Mouse (Mus musculus): ENCODE data around the gene Gm20835.
"Not testable (repeated sequence)": the region's sequence is repeated elsewhere in the genome, so short reads cannot be mapped to it uniquely, and the experiment has no call there.

The Gm20835 gene

DNA sequence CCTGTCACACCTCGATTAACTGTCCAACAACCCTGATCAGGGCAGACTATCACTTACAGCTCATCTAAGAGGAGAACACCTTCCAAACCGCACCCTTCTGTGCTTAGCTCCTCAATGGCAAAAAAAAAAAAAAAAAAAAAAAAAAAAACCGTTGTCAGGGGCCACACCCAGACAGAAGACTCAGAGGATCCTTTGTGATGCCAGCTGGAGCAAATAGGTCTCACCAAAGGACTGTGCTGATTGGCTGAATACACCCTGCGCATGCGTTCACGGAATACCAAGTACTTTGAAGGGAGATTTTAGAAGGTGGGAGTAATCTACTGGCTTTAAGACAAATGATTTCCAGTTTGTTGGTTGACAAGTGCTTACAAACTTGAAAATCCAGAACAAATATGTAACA lies at the start of gene Gm20835:
Gene Gm20835 (minus strand): TSS at position 101 of the 400 bp plus-strand sequence.
- in situ Hi-C loops (cut with MboI, MseI) = not testable (repeated sequence)

Measured in T-helper 2 cell (primary cell).